Mouse (Mus musculus): ENCODE measurements at regions not wholly inside any gene's neighbourhood (a gene's known extent, or its start where the extent isn't known, plus 50 kb on each side); places are given as distances from the start of the nearest gene placed in this dataset.

- DNase-seq (ENCODE audit: low read depth, low spot score), result no peak
- Histone ChIP-seq H3K9ac (ENCODE audit: control insufficient read depth, low read depth, low read length, poor library complexity, severe bottlenecking) (no peak overlapping the region), H3K27me3 (ENCODE audit: control insufficient read depth in 1 of 2, insufficient read depth in 2 of 2, low read length in 2 of 2) (no peaks in the 10 kb centered on the region), H3K4me3 (ENCODE audit: control insufficient read depth in 1 of 2, insufficient read depth in 1 of 2, low read depth in 2 of 2, low read length in 2 of 2) (no peak overlapping the region), H3K79me2 (ENCODE audit: control insufficient read depth, insufficient read depth, low read length, poor library complexity) (no peaks in the 10 kb centered on the region), H3K4me1 (ENCODE audit: control insufficient read depth in 1 of 2, insufficient read depth in 2 of 2, low read length in 2 of 2) (no peaks in the 10 kb centered on the region), H3K9me3 (replicated peaks; ENCODE audit: insufficient read depth, low read length) (no peaks in the 10 kb centered on the region), H3K36me3 (ENCODE audit: control insufficient read depth in 1 of 2, insufficient read depth in 2 of 2, low read length in 2 of 2) (no peaks in the 10 kb centered on the region), H3K27ac (ENCODE audit: control insufficient read depth, low read depth, low read length) (no peak overlapping the region)
- TF ChIP-seq NRF1 (IDR thresholded peaks at IDR 0.05; ENCODE audit: insufficient read depth, low read depth, low read length, poor library complexity, severe bottlenecking), result no peak
- TF ChIP-seq BHLHE40 (IDR thresholded peaks at IDR 0.05; ENCODE audit: borderline replicate concordance, low read depth, low read length), result no peak
- no peak for TF ChIP-seq ZNF384 (IDR thresholded peaks at IDR 0.05; ENCODE audit: low read depth, low read length)
- no peak for TF ChIP-seq CHD1 (IDR thresholded peaks at IDR 0.05; ENCODE audit: low read depth, low read length)
These were observed 288.7 kb upstream of the Nrp1 start for GRCm38 (mm10) chr8:128069749-128070148.

- Histone ChIP-seq H3K4me3 (ENCODE audit: control insufficient read depth in 1 of 2, insufficient read depth in 1 of 2, low read depth in 2 of 2, low read length in 2 of 2) (no peak overlapping the region), H3K36me3 (ENCODE audit: control insufficient read depth in 1 of 2, insufficient read depth in 2 of 2, low read length in 2 of 2) (no peaks in the 10 kb centered on the region), H3K27me3 (ENCODE audit: control insufficient read depth in 1 of 2, insufficient read depth in 2 of 2, low read length in 2 of 2) (no peaks in the 10 kb centered on the region), H3K79me2 (ENCODE audit: control insufficient read depth, insufficient read depth, low read length, poor library complexity) (no peaks in the 10 kb centered on the region), H3K9ac (ENCODE audit: control insufficient read depth, low read depth, low read length, poor library complexity, severe bottlenecking) (no peak overlapping the region), H3K9me3 (replicated peaks; ENCODE audit: insufficient read depth, low read length) (no peaks in the 10 kb centered on the region), H3K27ac (ENCODE audit: control insufficient read depth, low read depth, low read length) (no peak overlapping the region), H3K4me1 (ENCODE audit: control insufficient read depth in 1 of 2, insufficient read depth in 2 of 2, low read length in 2 of 2) (no peaks in the 10 kb centered on the region)
- no peak for DNase-seq (ENCODE audit: low read depth, low spot score)
- no peak for TF ChIP-seq CHD2 (IDR thresholded peaks at IDR 0.05; ENCODE audit: low read length)
- no peak for TF ChIP-seq MAFK (IDR thresholded peaks at IDR 0.05; ENCODE audit: borderline replicate concordance, low read depth, low read length)
- TF ChIP-seq JUND (IDR thresholded peaks at IDR 0.05; ENCODE audit: low read depth, low read length), result no peak
- no peak for TF ChIP-seq RCOR1 (IDR thresholded peaks at IDR 0.05; ENCODE audit: low read depth, low read length)
- no peak for TF ChIP-seq MAZ (IDR thresholded peaks at IDR 0.05; ENCODE audit: low read depth, low read length)
- TF ChIP-seq HCFC1 (IDR thresholded peaks at IDR 0.05; ENCODE audit: low read depth, low read length), result no peak
- no peak for TF ChIP-seq NELFE (IDR thresholded peaks at IDR 0.05; ENCODE audit: low read depth, low read length)
These were observed 282.8 kb upstream of the Nrp1 start for GRCm38 (mm10) chr8:128075566-128075965.

GRCm38 (mm10) chr8:128076226-128076625 is 282.2 kb upstream of the Nrp1 start:
- Histone ChIP-seq H3K4me3 (ENCODE audit: control insufficient read depth in 1 of 2, insufficient read depth in 1 of 2, low read depth in 2 of 2, low read length in 2 of 2) (no peak overlapping the region), H3K4me1 (ENCODE audit: control insufficient read depth in 1 of 2, insufficient read depth in 2 of 2, low read length in 2 of 2) (no peaks in the 10 kb centered on the region), H3K79me2 (ENCODE audit: control insufficient read depth, insufficient read depth, low read length, poor library complexity) (no peaks in the 10 kb centered on the region), H3K27ac (ENCODE audit: control insufficient read depth, low read depth, low read length) (no peak overlapping the region), H3K36me3 (ENCODE audit: control insufficient read depth in 1 of 2, insufficient read depth in 2 of 2, low read length in 2 of 2) (no peaks in the 10 kb centered on the region), H3K9me3 (replicated peaks; ENCODE audit: insufficient read depth, low read length) (no peaks in the 10 kb centered on the region), H3K9ac (ENCODE audit: control insufficient read depth, low read depth, low read length, poor library complexity, severe bottlenecking) (no peak overlapping the region), H3K27me3 (ENCODE audit: control insufficient read depth in 1 of 2, insufficient read depth in 2 of 2, low read length in 2 of 2) (no peaks in the 10 kb centered on the region)
- TF ChIP-seq MYC (IDR thresholded peaks at IDR 0.05; ENCODE audit: low read depth, low read length) (no peak), MAFK (IDR thresholded peaks at IDR 0.05; ENCODE audit: borderline replicate concordance, low read depth, low read length) (no peak), POLR2AphosphoS2 (IDR thresholded peaks at IDR 0.05; ENCODE audit: low read length) (no peak), POLR2A (IDR thresholded peaks at IDR 0.05; ENCODE audit: control insufficient read depth in 1 of 2, insufficient read depth in 1 of 2, low read depth in 1 of 2, low read length in 2 of 2, poor library complexity in 1 of 2) (no peak), ZNF384 (IDR thresholded peaks at IDR 0.05; ENCODE audit: low read depth, low read length) (no peak), MAX (IDR thresholded peaks at IDR 0.05; ENCODE audit: low read length) (no peak), ZMIZ1 (IDR thresholded peaks at IDR 0.05; ENCODE audit: low read depth, low read length) (no peak), POLR2AphosphoS5 (IDR thresholded peaks at IDR 0.05; ENCODE audit: borderline replicate concordance, low read depth, low read length) (no peak), MEF2A (IDR thresholded peaks at IDR 0.05; ENCODE audit: extremely low read depth, insufficient replicate concordance, low read depth, low read length, poor library complexity, severe bottlenecking) (no peak), TAL1 (IDR thresholded peaks at IDR 0.05; ENCODE audit: low read length) (no peak), USF2 (IDR thresholded peaks at IDR 0.05; ENCODE audit: borderline replicate concordance in 1 of 2, insufficient read depth in 1 of 2, low read depth in 1 of 2, low read length in 2 of 2) (no peak), ZKSCAN1 (IDR thresholded peaks at IDR 0.05; ENCODE audit: low read depth, low read length) (no peak), SMC3 (IDR thresholded peaks at IDR 0.05; ENCODE audit: low read depth, low read length) (no peak), ELF1 (IDR thresholded peaks at IDR 0.05; ENCODE audit: low read depth, low read length) (no peak), E2F4 (IDR thresholded peaks at IDR 0.05; ENCODE audit: borderline replicate concordance, low read depth, low read length) (no peak), GABPA (IDR thresholded peaks at IDR 0.05; ENCODE audit: low read depth, low read length) (no peak)
- DNase-seq (ENCODE audit: low read depth, low spot score), result no peak
